Mouse (Mus musculus) ES-E14 (cell line): ENCODE data around the gene Adora2a.

Source experiments
- CHD2 ChIP-seq: IDR thresholded peaks from 2 replicates; pipeline ENCODE4 v1.6.1; 2014; ENCODE audit warnings: mild to moderate bottlenecking, low read depth, low read length, inconsistent platforms
- MAFK ChIP-seq: IDR thresholded peaks from 2 replicates; pipeline ENCODE4 v1.6.1; 2014; ENCODE audit warnings: mild to moderate bottlenecking, low read depth, low read length, inconsistent platforms; ENCODE audit not compliant: insufficient read depth
- ZNF384 ChIP-seq: IDR thresholded peaks from 2 replicates; pipeline ENCODE4 v1.6.1; 2012; ENCODE audit warnings: low read depth, low read length, inconsistent platforms

- no peak for TF ChIP-seq ZNF384
- no peak for TF ChIP-seq CHD2
- no peak for TF ChIP-seq MAFK
Measured at GRCm38 (mm10) chr10:75282648-75283047, 34.0 kb upstream of the Adora2a start.
